Mouse (Mus musculus) midbrain, postnatal 0 days (tissue): ENCODE measurements around the gene Zbtb1. TPM values are rescaled to one million over a fixed set of nuclear protein-coding genes. Genes with fewer than 3 reads are reported as not detected.

ENCODE experiments used
- ATAC-seq: fragments of 200-750 bp; cut with Nextera tagmentation; 2 replicates; pipeline ENCODE4 v1.8.0; 2017; ENCODE audit warnings: moderate number of reproducible peaks, mild to moderate bottlenecking, moderate TSS enrichment, moderate library complexity; ENCODE audit not compliant: low FRiP score
- DNase-seq: peaks from one replicate; pipeline ENCODE4 v3.0.0-alpha.2; 2015; ENCODE audit warnings: low spot score
- H3K27ac ChIP-seq: fragments of 300-500 bp; sonication (generic); 2 replicates; pipeline ENCODE4 v1.5.1; 2014; ENCODE audit warnings: low read depth, mild to moderate bottlenecking, low read length, mixed read lengths
- H3K27me3 ChIP-seq: fragments of 300-500 bp; sonication (generic); 2 replicates; pipeline ENCODE4 v1.6.1; 2014; ENCODE audit warnings: low read length, control low read depth, mixed read lengths; ENCODE audit not compliant: insufficient read depth
- H3K36me3 ChIP-seq: fragments of 300-500 bp; sonication (generic); 2 replicates; pipeline ENCODE4 v1.6.1; 2014; ENCODE audit warnings: low read length, control low read depth, mixed read lengths; ENCODE audit not compliant: insufficient read depth
- H3K4me1 ChIP-seq: fragments of 300-500 bp; sonication (generic); 2 replicates; pipeline ENCODE4 v1.6.1; 2014; ENCODE audit warnings: mild to moderate bottlenecking, control low read depth, antibody characterized with exemption, low read length, mixed read lengths; ENCODE audit not compliant: insufficient read depth
- H3K4me2 ChIP-seq: fragments of 300-500 bp; sonication (generic); 2 replicates; pipeline ENCODE4 v1.6.1; 2014; ENCODE audit warnings: low read depth, mild to moderate bottlenecking, low read length, mixed read lengths; ENCODE audit not compliant: poor library complexity, severe bottlenecking
- H3K4me3 ChIP-seq: fragments of 300-500 bp; sonication (generic); 2 replicates; pipeline ENCODE4 v1.5.1; 2014; ENCODE audit warnings: low read depth, mild to moderate bottlenecking, low read length, moderate library complexity
- H3K9ac ChIP-seq: fragments of 300-500 bp; sonication (generic); replicated peaks from 2 replicates; pipeline ENCODE4 v1.6.1; 2014; ENCODE audit warnings: mild to moderate bottlenecking, low read length, moderate library complexity, mixed read lengths; ENCODE audit not compliant: poor library complexity, severe bottlenecking
- H3K9me3 ChIP-seq: fragments of 300-500 bp; sonication (generic); 2 replicates; pipeline ENCODE4 v1.6.1; 2016; ENCODE audit warnings: low read length, control low read depth
- CTCF ChIP-seq: IDR thresholded peaks from 2 replicates; pipeline ENCODE4 v1.5.1; 2016; ENCODE audit warnings: antibody characterized with exemption, mild to moderate bottlenecking
- WGBS: fragments of 180-500 bp; shearing (Covaris S2); extraction: QIAGEN DNeasy Blood & Tissue Kit; methylation state at CpG from one replicate; pipeline ENCODE4 v1.1.7; 2014; 5-methylcytosine and 5-hydroxymethylcytosine counted together
- polyA plus RNA-seq: library from polyadenylated mRNA; unstranded; fragments of >200 nt; fragmentation: Nextera tagmentation; extraction: Ambion mirVana; gene quantifications from 2 replicates; pipeline ENCODE4 v1.2.1, GENCODE M21; 2015
- total RNA-seq: library from RNA; depleted of rRNA; stranded (reverse); fragments of >200 nt; gene quantifications from 2 replicates; pipeline ENCODE4 v1.2.3, GENCODE M21; 2014

Gene Zbtb1
- total and polyA plus RNA-seq, 2 experiments from 2014 or later = 1.9 to 2.9 TPM

- Histone ChIP-seq H3K9ac (no peak overlapping the region), H3K4me3 (peak overlapping the region; percentile 56), H3K27me3 (peaks cover 34% of the 10 kb centered on the region), H3K27ac (no peak overlapping the region), H3K4me2 (peak overlapping the region; percentile 73), H3K36me3 (no peaks in the 10 kb centered on the region), H3K9me3 (no peaks in the 10 kb centered on the region), H3K4me1 (0 out of 2 replicates have a peak, but pooled peaks cover 8% of the 10 kb centered on the region)
- ATAC-seq (no peak), DNase-seq (no peak)
- TF ChIP-seq CTCF = peak; percentile 18; the same call in 1 of the 2 replicates
- WGBS = 3% methylated on average over 64 of the region's 64 CpGs
Measured at GRCm38 (mm10) chr12:76405183-76405970, 35.3 kb downstream of the Zbtb1 start.

- TF ChIP-seq CTCF = no peak
- peak overlapping the region; percentile 73 for H3K4me2 ChIP-seq
- ATAC-seq = no peak
- peak overlapping the region; percentile 56 for H3K4me3 ChIP-seq
- no peak overlapping the region for H3K27ac ChIP-seq
- DNase-seq = no peak
- H3K4me1 ChIP-seq = 0 out of 2 replicates have a peak, but pooled peaks cover 8% of the 10 kb centered on the region
- no peak overlapping the region for H3K9ac ChIP-seq
- H3K27me3 ChIP-seq = peaks cover 34% of the 10 kb centered on the region
- 3% methylated on average over 23 of the region's 23 CpGs for WGBS
- H3K9me3 ChIP-seq = no peaks in the 10 kb centered on the region
- no peaks in the 10 kb centered on the region for H3K36me3 ChIP-seq
Measured at GRCm38 (mm10) chr12:76405971-76406370, 35.9 kb downstream of the Zbtb1 start.

- ATAC-seq = no peak
- H3K36me3 ChIP-seq = no peaks in the 10 kb centered on the region
- H3K9ac ChIP-seq = no peak overlapping the region
- 47% methylated on average over 1 of the region's 1 CpGs for WGBS
- TF ChIP-seq CTCF = no peak
- no peak overlapping the region for H3K4me3 ChIP-seq
- DNase-seq = no peak
- H3K9me3 ChIP-seq = no peaks in the 10 kb centered on the region
- H3K4me1 ChIP-seq = 0 out of 2 replicates have a peak, but pooled peaks cover 8% of the 10 kb centered on the region
- H3K27me3 ChIP-seq = peaks cover 29% of the 10 kb centered on the region
- no peak overlapping the region for H3K27ac ChIP-seq
- H3K4me2 ChIP-seq = no peak overlapping the region
Measured at GRCm38 (mm10) chr12:76407184-76407583, 37.1 kb downstream of the Zbtb1 start.

DNA sequence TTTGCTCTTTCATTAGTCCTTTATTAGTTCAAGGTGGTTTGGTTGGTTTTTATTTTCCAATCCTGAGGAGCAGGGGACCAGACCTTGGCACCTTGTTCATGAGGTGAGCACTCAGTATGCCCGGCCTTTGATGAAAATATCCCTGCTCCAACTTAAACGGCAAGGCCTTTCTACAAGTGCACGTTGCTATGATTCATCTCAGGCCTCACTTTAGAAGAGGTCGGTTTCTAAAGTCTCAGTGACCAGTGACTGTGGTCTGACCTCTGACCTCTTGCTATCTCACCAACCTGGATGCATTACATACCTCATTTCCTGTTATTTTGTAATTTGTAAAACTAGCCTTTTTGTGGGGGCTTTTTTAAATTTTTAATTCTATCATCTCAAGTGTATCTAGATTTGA is 39.1 kb downstream of the Zbtb1 start:
- peaks cover 25% of the 10 kb centered on the region for H3K27me3 ChIP-seq
- no peak for TF ChIP-seq CTCF
- no peaks in the 10 kb centered on the region for H3K36me3 ChIP-seq
- H3K4me1 ChIP-seq = 0 out of 2 replicates have a peak, but pooled peaks cover 4% of the 10 kb centered on the region
- WGBS = 82% methylated on average over 4 of the region's 4 CpGs
- H3K4me3 ChIP-seq = no peak overlapping the region
- H3K9me3 ChIP-seq = no peaks in the 10 kb centered on the region
- no peak overlapping the region for H3K27ac ChIP-seq
- H3K9ac ChIP-seq = no peak overlapping the region
- ATAC-seq = no peak
- no peak overlapping the region for H3K4me2 ChIP-seq
- no peak for DNase-seq

- Histone ChIP-seq H3K4me2 (no peak overlapping the region), H3K9ac (no peak overlapping the region), H3K36me3 (no peaks in the 10 kb centered on the region), H3K4me1 (no peaks in the 10 kb centered on the region), H3K4me3 (no peak overlapping the region), H3K9me3 (no peaks in the 10 kb centered on the region), H3K27ac (no peak overlapping the region), H3K27me3 (peaks cover 3% of the 10 kb centered on the region; the same call in 1 of the 2 replicates)
- 85% methylated on average over 11 of the region's 12 CpGs for WGBS
- TF ChIP-seq CTCF = no peak
- ATAC-seq = no peak
- DNase-seq = no peak
Measured at GRCm38 (mm10) chr12:76415383-76416010, 45.4 kb downstream of the Zbtb1 start.

DNA sequence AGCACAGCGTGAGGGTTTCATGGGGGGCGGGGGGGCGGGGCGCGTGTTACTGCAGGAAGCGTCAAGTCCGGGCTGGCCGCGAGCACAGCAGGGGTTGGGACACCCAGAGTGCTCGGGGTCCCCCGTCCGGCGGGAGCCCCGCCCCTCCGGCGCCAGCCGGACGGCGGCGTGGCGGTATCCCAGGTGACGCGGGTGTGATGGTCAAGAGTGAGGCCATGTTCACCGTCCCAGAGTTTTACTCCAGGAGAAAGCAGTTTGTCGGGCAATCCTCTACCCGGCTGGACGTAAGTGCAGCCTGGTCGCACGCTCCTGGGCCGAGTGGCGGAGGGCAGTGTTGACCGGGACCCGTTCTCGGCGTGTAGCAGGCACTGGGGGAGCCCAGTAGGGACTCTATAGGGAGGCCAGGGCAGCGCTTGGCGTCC is 47.4 kb downstream of the Zbtb1 start, which contains the start of gene Ppp1r36:
TSS of gene Ppp1r36 (plus strand) at position 106 of the 422 bp plus-strand sequence.
- ATAC-seq = no peak

More for the DNA sequence above, 47.4 kb downstream of the Zbtb1 start, which contains the start of gene Ppp1r36:
- Histone ChIP-seq H3K4me2 (peak within 1 kb of the TSS; percentile 64), H3K27me3 (peaks cover 3% of the 10 kb centered on the region; the same call in 1 of the 2 replicates), H3K27ac (no peak within 1 kb of the TSS), H3K36me3 (no peaks in the 10 kb centered on the region), H3K9me3 (no peaks in the 10 kb centered on the region), H3K9ac (no peak within 1 kb of the TSS; the same call in 1 of the 2 replicates), H3K4me1 (no peaks in the 10 kb centered on the region), H3K4me3 (peak within 1 kb of the TSS; percentile 31)
- TF ChIP-seq CTCF = no peak
- under 1% methylated on average over 37 of the region's 37 CpGs for WGBS
- DNase-seq = no peak
